Mouse (Mus musculus) limb, embryonic 14.5 days (tissue): ENCODE data around the gene Ttc16. TPM values are rescaled to one million over a fixed set of nuclear protein-coding genes. Genes with fewer than 3 reads are reported as not detected.
A peak's percentile ranks its signal among the peaks of the same experiment; 100 is the strongest.

Experiments
- ATAC-seq: fragments of 200-750 bp; cut with Nextera tagmentation; 2 replicates; pipeline ENCODE4 v1.8.0; 2017; ENCODE audit warnings: low read depth, moderate number of reproducible peaks, moderate TSS enrichment; ENCODE audit not compliant: low FRiP score
- DNase-seq: peaks from one replicate; pipeline ENCODE4 v3.0.0-alpha.2; 2015; ENCODE audit warnings: low spot score
- H3K27ac ChIP-seq: fragments of 300-500 bp; sonication (generic); replicated peaks from 2 replicates; pipeline ENCODE4 v1.5.1; 2014; ENCODE audit warnings: low read depth, mild to moderate bottlenecking, low read length, moderate library complexity, mixed read lengths
- H3K27me3 ChIP-seq: fragments of 300-500 bp; sonication (generic); 2 replicates; pipeline ENCODE4 v1.6.1; 2014; ENCODE audit warnings: low read length, mixed read lengths; ENCODE audit not compliant: control insufficient read depth, insufficient read depth
- H3K36me3 ChIP-seq: fragments of 300-500 bp; sonication (generic); 2 replicates; pipeline ENCODE4 v1.6.1; 2014; ENCODE audit warnings: mild to moderate bottlenecking, low read length, moderate library complexity, mixed read lengths; ENCODE audit not compliant: control insufficient read depth, insufficient read depth
- H3K4me1 ChIP-seq: fragments of 300-500 bp; sonication (generic); 2 replicates; pipeline ENCODE4 v1.6.1; 2014; ENCODE audit warnings: antibody characterized with exemption, low read length, mixed read lengths; ENCODE audit not compliant: control insufficient read depth, insufficient read depth
- H3K4me2 ChIP-seq: fragments of 300-500 bp; sonication (generic); replicated peaks from 2 replicates; pipeline ENCODE4 v1.6.1; 2014; ENCODE audit warnings: low read depth, mild to moderate bottlenecking, low read length, moderate library complexity; ENCODE audit not compliant: severe bottlenecking
- H3K4me3 ChIP-seq: fragments of 300-500 bp; sonication (generic); replicated peaks from 2 replicates; pipeline ENCODE4 v1.5.1; 2014; ENCODE audit warnings: low read length
- H3K9ac ChIP-seq: fragments of 300-500 bp; sonication (generic); 2 replicates; pipeline ENCODE4 v1.6.1; 2014; ENCODE audit warnings: mild to moderate bottlenecking, low read depth, low read length, moderate library complexity; ENCODE audit not compliant: severe bottlenecking
- H3K9me3 ChIP-seq: fragments of 300-500 bp; sonication (generic); 2 replicates; pipeline ENCODE4 v1.6.1; 2016; ENCODE audit warnings: low read length; ENCODE audit not compliant: control insufficient read depth
- POLR2A ChIP-seq: fragments of 200-500 bp; IDR thresholded peaks from 2 replicates; pipeline ENCODE4 v1.8.0; 2012; ENCODE audit warnings: inconsistent platforms, mild to moderate bottlenecking, moderate library complexity, borderline replicate concordance; ENCODE audit not compliant: insufficient read depth, insufficient read length; ENCODE audit errors: extremely low read depth
- WGBS: fragments of 180-500 bp; shearing (Covaris S2); extraction: QIAGEN DNeasy Blood & Tissue Kit; methylation state at CpG from one replicate; pipeline ENCODE4 v1.1.7; 2014; 5-methylcytosine and 5-hydroxymethylcytosine counted together
- polyA plus RNA-seq, 2 experiments: library from polyadenylated mRNA; depleted of rRNA in 1 of 2; stranded (reverse) in 1 of 2; unstranded in 1 of 2; fragments of >200 nt; fragmentation: Nextera tagmentation in 1 of 2; extraction: Ambion mirVana in 1 of 2; gene quantifications; 2 replicates each; pipeline versions ENCODE4 v1.2.1 to v1.2.3; 2012 to 2014

The Ttc16 gene
- polyA plus RNA-seq, 2 experiments, result 0.15 to 0.47 TPM

GRCm38 (mm10) chr2:32718761-32719160 lies 56.7 kb downstream of the Ttc16 start:
- 58% methylated on average over 9 of the region's 9 CpGs for WGBS
- Histone ChIP-seq H3K9ac (no peak overlapping the region), H3K36me3 (no peaks in the 10 kb centered on the region), H3K27ac (peak overlapping the region; percentile 33), H3K4me2 (no peak overlapping the region), H3K4me1 (peaks cover 15% of the 10 kb centered on the region), H3K27me3 (no peaks in the 10 kb centered on the region), H3K9me3 (no peaks in the 10 kb centered on the region), H3K4me3 (no peak overlapping the region)
- TF ChIP-seq POLR2A, result no peak
- DNase-seq (no peak), ATAC-seq (peak; percentile 35)

GRCm38 (mm10) chr2:32714987-32715425 lies 60.4 kb downstream of the Ttc16 start:
- peaks cover 13% of the 10 kb centered on the region for H3K36me3 ChIP-seq

GRCm38 (mm10) chr2:32714117-32714986 lies 61.1 kb downstream of the Ttc16 start:
- H3K27ac ChIP-seq, result peak overlapping the region; percentile 48; the same call in 1 of the 2 replicates
- no peaks in the 10 kb centered on the region for H3K27me3 ChIP-seq
- DNase-seq (no peak), ATAC-seq (no peak)
- H3K9ac ChIP-seq, result no peak overlapping the region
- peaks cover 19% of the 10 kb centered on the region for H3K36me3 ChIP-seq
- peak overlapping the region; percentile 79; the same call in 1 of the 2 replicates for H3K4me2 ChIP-seq
- WGBS, result 45% methylated on average over 11 of the region's 11 CpGs
- no peaks in the 10 kb centered on the region for H3K9me3 ChIP-seq
- H3K4me1 ChIP-seq, result peaks cover 16% of the 10 kb centered on the region
- no peak for TF ChIP-seq POLR2A
- H3K4me3 ChIP-seq, result no peak overlapping the region

More at GRCm38 (mm10) chr2:32714987-32715425, 60.4 kb downstream of the Ttc16 start:
- H3K27me3 ChIP-seq, result no peaks in the 10 kb centered on the region
- DNase-seq (no peak), ATAC-seq (no peak)
- H3K9me3 ChIP-seq, result no peaks in the 10 kb centered on the region
- no peak for TF ChIP-seq POLR2A
- no peak overlapping the region for H3K4me3 ChIP-seq
- H3K4me2 ChIP-seq, result no peak overlapping the region
- 50% methylated on average over 4 of the region's 4 CpGs for WGBS
- H3K9ac ChIP-seq, result no peak overlapping the region
- no peak overlapping the region for H3K27ac ChIP-seq
- peaks cover 16% of the 10 kb centered on the region for H3K4me1 ChIP-seq

- H3K4me3 ChIP-seq, result peak within 1 kb of the TSS; percentile 88
- H3K36me3 ChIP-seq, result peaks cover 31% of the 10 kb centered on the region
- peak within 1 kb of the TSS; percentile 95 for H3K27ac ChIP-seq
- DNase-seq (peak; percentile 87), ATAC-seq (peak; percentile 89)
- H3K4me2 ChIP-seq, result peak within 1 kb of the TSS; percentile 79
- TF ChIP-seq POLR2A, result no peak
- WGBS, result 2% methylated on average over 33 of the region's 79 CpGs
- H3K27me3 ChIP-seq, result no peaks in the 10 kb centered on the region
- H3K9me3 ChIP-seq, result no peaks in the 10 kb centered on the region
- H3K9ac ChIP-seq, result peak within 1 kb of the TSS; percentile 84
- peaks cover 16% of the 10 kb centered on the region for H3K4me1 ChIP-seq
Observed at GRCm38 (mm10) chr2:32712934-32713817, 62.3 kb downstream of the Ttc16 start, which contains the start of gene Cdk9. Gene Cdk9, minus strand, starts transcription at chr2:32713076.

- Histone ChIP-seq H3K4me1 (peaks cover 16% of the 10 kb centered on the region), H3K9me3 (no peaks in the 10 kb centered on the region), H3K9ac (peak overlapping the region; percentile 84), H3K4me3 (peak overlapping the region; percentile 88), H3K36me3 (peaks cover 37% of the 10 kb centered on the region), H3K27ac (peak overlapping the region; percentile 95), H3K27me3 (no peaks in the 10 kb centered on the region), H3K4me2 (peak overlapping the region; percentile 79)
- peak; percentile 88 for ATAC-seq
- under 1% methylated on average over 21 of the region's 44 CpGs for WGBS
- no peak for TF ChIP-seq POLR2A
- DNase-seq, result peak; percentile 86
Observed at GRCm38 (mm10) chr2:32712586-32712933, 62.9 kb downstream of the Ttc16 start.
